Mouse (Mus musculus): ENCODE measurements around the gene Tex19.1. TPM values are rescaled to one million over a fixed set of nuclear protein-coding genes. Genes with fewer than 3 reads are reported as not detected.

Gene Tex19.1
- polyA plus RNA-seq, 1 experiment, result not detected

DNA sequence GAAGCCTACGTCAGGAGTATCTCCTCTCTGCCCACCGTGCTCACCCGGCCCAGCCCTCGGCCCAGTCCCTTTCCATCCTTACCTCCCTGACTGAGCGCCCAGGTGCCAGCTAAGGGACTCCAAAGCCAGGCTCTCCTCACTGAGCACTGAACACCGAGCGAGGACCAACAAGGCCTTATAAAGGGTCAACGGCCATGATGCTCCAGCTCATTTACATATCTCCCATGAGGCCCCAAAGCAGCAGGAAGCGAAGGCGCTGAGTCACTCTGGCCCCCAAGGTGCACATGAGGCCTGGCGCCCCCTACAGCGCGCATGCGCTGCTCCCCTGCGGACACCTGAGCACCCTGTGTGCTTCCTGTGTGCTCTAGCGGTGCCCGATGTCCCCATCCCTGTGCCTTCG, 27.8 kb upstream of the Tex19.1 start:
- Histone ChIP-seq H3K27me3 (replicated peaks) (peaks cover 7% of the 10 kb centered on the region), H3K4me1 (peaks cover 51% of the 10 kb centered on the region), H3K36me3 (replicated peaks; ENCODE audit: low read length) (no peaks in the 10 kb centered on the region), H3K4me3 (replicated peaks) (no peak overlapping the region), H3K9me3 (no peaks in the 10 kb centered on the region)
- no peak for TF ChIP-seq FLI1 (IDR thresholded peaks at IDR 0.05; ENCODE audit: low read length)
- no peak for TF ChIP-seq GATA1 (IDR thresholded peaks at IDR 0.05; ENCODE audit: borderline replicate concordance, low read length)

- Histone ChIP-seq H3K9me3 (no peaks in the 10 kb centered on the region), H3K36me3 (replicated peaks; ENCODE audit: low read length) (no peaks in the 10 kb centered on the region), H3K4me1 (peaks cover 55% of the 10 kb centered on the region), H3K27me3 (replicated peaks) (peaks cover 7% of the 10 kb centered on the region), H3K4me3 (replicated peaks) (no peak within 1 kb of the TSS)
- TF ChIP-seq GATA1 (IDR thresholded peaks at IDR 0.05; ENCODE audit: borderline replicate concordance, low read length), result no peak
These were observed 27.4 kb upstream of the Tex19.1 start, which contains the start of gene Tex19.2 for GRCm38 (mm10) chr11:121118577-121118976. Gene Tex19.2 (minus strand): TSS chr11:121118677.

DNA sequence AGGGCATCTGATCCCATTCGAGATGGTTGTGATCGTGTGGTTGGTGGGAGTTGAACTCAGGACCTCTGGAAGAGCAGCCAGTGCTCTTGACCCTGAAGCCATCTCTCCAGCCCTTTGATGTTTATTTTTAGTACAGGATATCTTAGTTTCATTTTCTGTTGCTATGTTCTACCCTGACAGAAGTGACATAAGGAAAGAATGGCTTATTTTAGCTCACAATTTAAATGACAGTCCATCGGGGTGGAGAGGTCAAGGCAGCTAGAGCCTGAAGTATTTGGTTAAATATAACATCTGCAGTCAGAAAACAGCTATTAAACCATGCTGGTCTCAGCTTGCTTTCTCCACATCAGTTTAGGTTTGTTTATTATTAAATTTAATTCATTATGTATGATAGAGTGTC, 24.8 kb upstream of the Tex19.1 start:
- peaks cover 8% of the 10 kb centered on the region for H3K27me3 ChIP-seq (replicated peaks)
- H3K36me3 ChIP-seq (replicated peaks; ENCODE audit: low read length), result no peaks in the 10 kb centered on the region
- H3K4me3 ChIP-seq (replicated peaks), result no peak overlapping the region
- peaks cover 54% of the 10 kb centered on the region for H3K4me1 ChIP-seq
- no peaks in the 10 kb centered on the region for H3K9me3 ChIP-seq
- TF ChIP-seq GATA1 (IDR thresholded peaks at IDR 0.05; ENCODE audit: borderline replicate concordance, low read length) (no peak), FLI1 (IDR thresholded peaks at IDR 0.05; ENCODE audit: low read length) (no peak)

- no peak for TF ChIP-seq FLI1 (IDR thresholded peaks at IDR 0.05; ENCODE audit: low read length)
- no peak for TF ChIP-seq GATA1 (IDR thresholded peaks at IDR 0.05; ENCODE audit: borderline replicate concordance, low read length)
- Histone ChIP-seq H3K4me3 (replicated peaks) (no peak overlapping the region), H3K36me3 (replicated peaks; ENCODE audit: low read length) (no peaks in the 10 kb centered on the region), H3K9me3 (no peaks in the 10 kb centered on the region), H3K27me3 (replicated peaks) (peaks cover 2% of the 10 kb centered on the region), H3K4me1 (peaks cover 55% of the 10 kb centered on the region)
These were observed 23.8 kb upstream of the Tex19.1 start for GRCm38 (mm10) chr11:121122024-121122670.

DNA sequence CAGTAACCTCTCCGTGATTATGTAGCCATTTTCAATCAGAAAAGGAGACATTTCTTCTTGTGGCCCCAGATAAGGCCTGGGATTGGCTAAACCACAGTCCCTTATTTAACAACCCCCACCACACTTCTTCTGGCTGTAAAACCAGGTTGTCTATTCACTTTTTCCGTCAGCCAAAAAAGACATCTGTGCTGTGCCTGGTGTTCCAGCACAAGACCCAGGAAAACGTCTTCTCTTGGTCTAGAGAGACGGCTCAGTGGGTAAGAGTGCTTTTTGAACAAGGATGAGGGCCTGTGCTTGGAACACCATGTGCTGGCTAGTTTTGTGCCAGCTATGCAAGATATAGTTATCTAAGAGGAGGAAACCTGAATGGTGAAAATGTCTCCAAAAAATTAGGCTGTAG, 22.5 kb upstream of the Tex19.1 start:
- no peaks in the 10 kb centered on the region for H3K9me3 ChIP-seq
- peaks cover 46% of the 10 kb centered on the region for H3K4me1 ChIP-seq

DNA sequence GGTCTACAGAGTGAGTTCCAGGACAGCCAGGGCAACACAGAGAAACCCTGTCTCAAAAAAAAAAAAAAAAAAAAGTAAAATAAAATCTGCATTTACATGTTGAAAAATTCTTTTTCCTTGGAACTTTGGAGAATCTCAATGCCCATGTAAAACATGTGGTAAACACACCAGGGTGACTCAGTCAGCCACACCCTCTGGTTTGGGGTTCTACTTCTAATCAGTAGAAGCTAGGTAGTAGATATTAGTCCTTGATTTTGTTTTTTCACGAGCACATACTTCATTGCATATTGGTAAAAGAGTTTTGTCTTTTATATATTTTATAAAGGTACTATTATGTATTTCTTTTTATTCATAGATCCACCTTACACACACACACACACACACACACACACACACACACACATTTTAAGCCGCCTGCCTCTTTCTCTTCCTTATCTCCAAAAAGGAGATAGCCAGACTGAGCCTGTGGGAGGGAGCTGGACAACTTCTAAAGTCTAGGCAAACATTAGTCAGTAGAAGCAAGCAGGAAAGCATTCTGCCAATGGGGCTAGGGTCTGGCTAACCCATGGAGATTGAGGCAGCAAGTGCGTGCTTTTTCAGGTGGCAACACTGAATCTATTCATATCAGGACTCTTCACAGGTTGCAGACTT, 20.3 kb upstream of the Tex19.1 start:
- peaks cover 17% of the 10 kb centered on the region for H3K27me3 ChIP-seq (replicated peaks)
- peaks cover 45% of the 10 kb centered on the region for H3K4me1 ChIP-seq
- no peak overlapping the region for H3K4me3 ChIP-seq (replicated peaks)
- no peaks in the 10 kb centered on the region for H3K36me3 ChIP-seq (replicated peaks; ENCODE audit: low read length)
- TF ChIP-seq GATA1 (IDR thresholded peaks at IDR 0.05; ENCODE audit: borderline replicate concordance, low read length) (no peak), FLI1 (IDR thresholded peaks at IDR 0.05; ENCODE audit: low read length) (no peak)
- H3K9me3 ChIP-seq, result no peaks in the 10 kb centered on the region

More for the DNA sequence above, 22.5 kb upstream of the Tex19.1 start:
- peaks cover 7% of the 10 kb centered on the region for H3K27me3 ChIP-seq (replicated peaks)
- no peak overlapping the region for H3K4me3 ChIP-seq (replicated peaks)
- H3K36me3 ChIP-seq (replicated peaks; ENCODE audit: low read length), result no peaks in the 10 kb centered on the region
- no peak for TF ChIP-seq GATA1 (IDR thresholded peaks at IDR 0.05; ENCODE audit: borderline replicate concordance, low read length)
- TF ChIP-seq FLI1 (IDR thresholded peaks at IDR 0.05; ENCODE audit: low read length), result no peak

GRCm38 (mm10) chr11:121126395-121126794, 19.5 kb upstream of the Tex19.1 start:
- H3K36me3 ChIP-seq (replicated peaks; ENCODE audit: low read length), result no peaks in the 10 kb centered on the region
- H3K4me3 ChIP-seq (replicated peaks), result no peak overlapping the region
- H3K4me1 ChIP-seq, result peaks cover 37% of the 10 kb centered on the region
- TF ChIP-seq FLI1 (IDR thresholded peaks at IDR 0.05; ENCODE audit: low read length) (no peak), GATA1 (IDR thresholded peaks at IDR 0.05; ENCODE audit: borderline replicate concordance, low read length) (no peak)
- no peaks in the 10 kb centered on the region for H3K9me3 ChIP-seq
- H3K27me3 ChIP-seq (replicated peaks), result peaks cover 20% of the 10 kb centered on the region

- Histone ChIP-seq H3K27me3 (replicated peaks) (peaks cover 22% of the 10 kb centered on the region), H3K4me3 (replicated peaks) (no peak overlapping the region), H3K9me3 (no peaks in the 10 kb centered on the region), H3K36me3 (replicated peaks; ENCODE audit: low read length) (no peaks in the 10 kb centered on the region), H3K4me1 (peaks cover 27% of the 10 kb centered on the region)
- TF ChIP-seq FLI1 (IDR thresholded peaks at IDR 0.05; ENCODE audit: low read length) (no peak), GATA1 (IDR thresholded peaks at IDR 0.05; ENCODE audit: borderline replicate concordance, low read length) (no peak)
These were observed 18.5 kb upstream of the Tex19.1 start for GRCm38 (mm10) chr11:121127441-121127840.

DNA sequence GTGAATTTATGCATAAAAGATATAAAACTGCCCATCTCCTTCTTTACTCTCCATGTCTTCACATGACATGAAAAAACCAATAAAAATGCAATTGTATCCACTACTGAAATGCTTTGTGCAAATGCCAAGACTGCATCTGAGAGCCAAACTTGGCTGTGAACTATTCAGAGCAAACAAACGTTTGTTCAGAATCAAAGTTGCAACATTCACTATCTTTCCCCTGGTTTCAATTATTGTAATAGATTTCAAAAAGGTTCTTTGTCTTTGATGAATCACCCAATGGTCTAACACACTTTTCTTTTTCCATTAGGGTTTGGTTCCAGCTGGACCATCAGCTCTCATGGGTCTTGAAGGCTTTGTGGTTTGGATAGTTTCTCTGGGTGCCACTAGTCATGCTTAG, 16.3 kb upstream of the Tex19.1 start:
- TF ChIP-seq GATA1 (IDR thresholded peaks at IDR 0.05; ENCODE audit: borderline replicate concordance, low read length) (no peak), FLI1 (IDR thresholded peaks at IDR 0.05; ENCODE audit: low read length) (no peak)
- no peaks in the 10 kb centered on the region for H3K9me3 ChIP-seq
- peaks cover 11% of the 10 kb centered on the region for H3K4me1 ChIP-seq
- H3K4me3 ChIP-seq (replicated peaks), result no peak overlapping the region
- H3K27me3 ChIP-seq (replicated peaks), result peaks cover 32% of the 10 kb centered on the region
- no peaks in the 10 kb centered on the region for H3K36me3 ChIP-seq (replicated peaks; ENCODE audit: low read length)

GRCm38 (mm10) chr11:121134600-121134999, 11.3 kb upstream of the Tex19.1 start:
- no peak for TF ChIP-seq FLI1 (IDR thresholded peaks at IDR 0.05; ENCODE audit: low read length)
- no peak for TF ChIP-seq GATA1 (IDR thresholded peaks at IDR 0.05; ENCODE audit: borderline replicate concordance, low read length)
- peaks cover 52% of the 10 kb centered on the region for H3K27me3 ChIP-seq (replicated peaks)
- H3K4me1 ChIP-seq, result peaks cover 4% of the 10 kb centered on the region; the same call in 1 of the 2 replicates
- H3K4me3 ChIP-seq (replicated peaks), result no peak overlapping the region
- H3K9me3 ChIP-seq, result no peaks in the 10 kb centered on the region
- no peaks in the 10 kb centered on the region for H3K36me3 ChIP-seq (replicated peaks; ENCODE audit: low read length)

Measured in megakaryocyte, embryonic 14.5 days (primary cell).